Mouse (Mus musculus): ENCODE results near the gene C1qtnf1.

DNA sequence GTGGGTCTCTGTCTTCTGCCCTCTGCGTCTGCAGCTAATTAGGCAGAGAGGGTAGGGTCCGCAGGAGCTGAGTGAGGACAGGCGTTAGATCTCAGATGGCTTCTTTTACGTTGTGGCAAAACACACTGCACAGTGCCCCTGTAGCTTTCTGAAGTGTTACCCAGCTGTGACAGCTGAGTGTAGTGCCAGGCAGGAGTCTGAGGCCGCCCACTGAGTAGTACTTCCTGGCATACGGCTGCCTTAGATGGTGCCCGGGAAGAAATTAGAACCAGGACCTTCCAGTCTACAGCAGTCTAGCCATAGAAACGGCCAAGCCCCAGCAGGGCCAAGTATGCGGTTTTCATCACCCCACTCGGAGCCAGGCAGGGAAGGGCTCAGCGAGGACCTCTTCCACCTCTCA, 57.3 kb downstream of the C1qtnf1 start:
- TF ChIP-seq MYOD1 (IDR thresholded peaks at IDR 0.05; ENCODE audit: control insufficient read depth in 1 of 3, insufficient read length in 2 of 3, low read depth in 2 of 3), result no peak
- TF ChIP-seq POLR2A (IDR thresholded peaks at IDR 0.05; ENCODE audit: insufficient read length, low read depth), result no peak
- no peak for TF ChIP-seq MAX (IDR thresholded peaks at IDR 0.05; ENCODE audit: low read depth)

Data from myocyte (in vitro differentiated cells).